Mouse (Mus musculus) limb, embryonic 12.5 days (tissue): Measurements from ENCODE around the gene Polr2a. TPM values are rescaled to one million over a fixed set of nuclear protein-coding genes. Genes with fewer than 3 reads are reported as not detected.
A peak's percentile ranks its signal among the peaks of the same experiment; 100 is the strongest.
"Not testable (repeated sequence)": the region's sequence is repeated elsewhere in the genome, so short reads cannot be mapped to it uniquely, and the experiment has no call there.

Experiments used
- ATAC-seq: fragments of 200-750 bp; cut with Nextera tagmentation; 2 replicates; pipeline ENCODE4 v1.8.0; 2017; ENCODE audit warnings: low read depth, moderate TSS enrichment; ENCODE audit not compliant: insufficient number of reproducible peaks, insufficient read depth, low FRiP score, low TSS enrichment
- H3K27ac ChIP-seq: fragments of 300-500 bp; sonication (generic); 2 replicates; pipeline ENCODE4 v1.5.1; 2016; ENCODE audit warnings: mild to moderate bottlenecking, moderate library complexity
- H3K27me3 ChIP-seq: fragments of 300-500 bp; sonication (generic); 2 replicates; pipeline ENCODE4 v1.6.1; 2016; ENCODE audit warnings: mild to moderate bottlenecking, moderate library complexity
- H3K36me3 ChIP-seq: fragments of 300-500 bp; sonication (generic); 2 replicates; pipeline ENCODE4 v1.6.1; 2016; ENCODE audit warnings: mild to moderate bottlenecking, moderate library complexity
- H3K4me1 ChIP-seq: fragments of 300-500 bp; sonication (generic); replicated peaks from 2 replicates; pipeline ENCODE4 v1.6.1; 2016
- H3K4me2 ChIP-seq: fragments of 300-500 bp; sonication (generic); 2 replicates; pipeline ENCODE4 v1.6.1; 2016; ENCODE audit warnings: mild to moderate bottlenecking, moderate library complexity
- H3K4me3 ChIP-seq: fragments of 300-500 bp; sonication (generic); replicated peaks from 2 replicates; pipeline ENCODE4 v1.5.1; 2016; ENCODE audit warnings: mild to moderate bottlenecking
- H3K9ac ChIP-seq: fragments of 300-500 bp; sonication (generic); replicated peaks from 2 replicates; pipeline ENCODE4 v1.6.1; 2016; ENCODE audit warnings: mild to moderate bottlenecking, moderate library complexity
- H3K9me3 ChIP-seq: fragments of 300-500 bp; sonication (generic); 2 replicates; pipeline ENCODE4 v1.6.1; 2016; ENCODE audit warnings: mild to moderate bottlenecking, moderate library complexity
- WGBS: fragments of 180-500 bp; shearing (Covaris S2); methylation state at CpG from one replicate; pipeline ENCODE4 v1.1.7; 2016; 5-methylcytosine and 5-hydroxymethylcytosine counted together
- polyA plus RNA-seq: library from polyadenylated mRNA; unstranded; fragments of >200 nt; fragmentation: Nextera tagmentation; extraction: Ambion mirVana; gene quantifications from 2 replicates; pipeline ENCODE4 v1.2.1, GENCODE M21; 2016

The Polr2a gene
- polyA plus RNA-seq, 1 experiment from 2014 or later, result 27.2 TPM

DNA sequence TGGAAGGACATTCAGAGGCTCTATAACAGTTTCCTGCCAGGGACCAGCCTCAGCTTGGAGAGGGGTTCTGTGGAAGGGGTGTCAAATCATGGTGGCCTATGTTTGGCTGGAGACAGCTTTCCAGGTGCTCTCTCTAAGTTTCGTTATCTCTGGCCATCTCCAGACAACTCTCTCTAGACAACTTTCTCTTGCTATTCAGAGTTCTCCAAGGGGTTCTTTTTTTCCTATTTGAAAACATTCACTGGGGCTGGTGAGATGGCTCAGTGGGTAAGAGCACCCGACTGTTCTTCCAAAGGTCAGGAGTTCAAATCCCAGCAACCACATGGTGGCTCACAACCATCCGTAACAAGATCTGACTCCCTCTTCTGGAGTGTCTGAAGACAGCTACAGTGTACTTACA is 55.1 kb downstream of the Polr2a start:
- not testable (repeated sequence) for ATAC-seq, H3K9ac ChIP-seq, H3K9me3 ChIP-seq, H3K36me3 ChIP-seq, H3K4me2 ChIP-seq, H3K4me1 ChIP-seq, H3K4me3 ChIP-seq, H3K27ac ChIP-seq, H3K27me3 ChIP-seq
- 83% methylated on average over 3 of the region's 3 CpGs for WGBS

DNA sequence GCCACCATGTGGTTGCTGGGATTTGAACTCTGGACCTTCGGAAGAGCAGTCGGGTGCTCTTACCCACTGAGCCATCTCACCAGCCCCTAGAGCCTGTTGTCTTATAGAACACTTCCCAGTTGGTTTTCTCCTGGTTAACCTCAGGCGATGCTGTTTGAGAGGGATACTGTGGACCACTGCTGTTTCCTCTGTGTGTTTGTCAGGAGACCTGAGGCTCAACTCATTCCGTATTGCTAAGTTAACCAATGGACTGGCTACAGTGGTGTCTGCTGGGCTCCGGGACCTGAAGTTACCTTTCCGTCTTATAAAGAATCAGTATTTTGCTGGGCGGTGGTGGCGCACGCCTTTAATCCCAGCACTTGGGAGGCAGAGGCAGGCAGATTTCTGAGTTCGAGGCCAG is 55.6 kb downstream of the Polr2a start:
- H3K9me3 ChIP-seq, H3K36me3 ChIP-seq, H3K4me3 ChIP-seq, H3K4me1 ChIP-seq, H3K27ac ChIP-seq, H3K9ac ChIP-seq, H3K27me3 ChIP-seq, H3K4me2 ChIP-seq, ATAC-seq: not testable (repeated sequence)
- 94% methylated on average over 10 of the region's 10 CpGs for WGBS

DNA sequence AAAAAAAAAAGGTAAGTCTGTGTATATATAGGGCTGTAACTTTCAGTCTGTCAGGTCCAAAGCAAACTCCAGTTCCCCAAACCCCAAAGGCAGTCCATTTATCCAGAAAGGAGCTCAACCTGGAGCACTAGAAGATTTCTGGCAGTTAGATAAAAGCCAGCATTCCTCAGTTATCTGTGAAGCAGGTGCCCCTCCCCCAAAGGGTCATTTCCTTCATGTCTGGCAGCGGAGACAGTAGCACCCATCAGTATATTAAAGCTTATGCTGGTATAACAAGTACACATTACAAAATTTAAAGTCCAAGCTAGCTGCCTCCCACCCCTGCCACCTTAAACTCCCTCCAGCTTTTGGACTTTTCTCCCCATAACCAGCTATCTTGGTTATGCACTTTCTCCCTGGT is 58.8 kb downstream of the Polr2a start:
- Histone ChIP-seq H3K27me3 (no peaks in the 10 kb centered on the region), H3K4me3 (no peak overlapping the region), H3K4me2 (no peak overlapping the region), H3K9me3 (no peaks in the 10 kb centered on the region), H3K36me3 (no peaks in the 10 kb centered on the region), H3K4me1 (peaks cover 12% of the 10 kb centered on the region), H3K27ac (no peak overlapping the region), H3K9ac (no peak overlapping the region)
- WGBS, result 61% methylated on average over 1 of the region's 1 CpGs
- ATAC-seq, result no peak

DNA sequence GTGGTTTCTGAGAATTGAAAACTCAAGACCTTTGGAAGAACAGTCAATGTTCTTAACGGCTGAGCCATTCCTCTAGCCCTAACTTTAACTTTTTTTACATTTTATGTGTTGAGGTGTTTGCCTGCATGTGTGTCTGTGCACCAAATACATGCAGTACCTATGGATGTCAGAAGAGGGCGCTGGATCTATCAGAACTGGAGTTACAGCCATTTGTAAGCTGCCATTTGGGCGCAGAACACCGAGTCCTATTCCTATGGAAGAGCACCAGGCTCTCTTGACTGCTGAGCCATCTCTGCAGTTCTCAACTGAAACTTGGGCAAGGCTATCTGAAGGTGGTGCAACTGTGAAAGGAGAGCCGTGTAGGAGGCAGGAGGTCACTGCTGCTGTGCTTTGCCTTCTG is 59.9 kb downstream of the Polr2a start:
- Histone ChIP-seq H3K4me1 (peaks cover 12% of the 10 kb centered on the region), H3K4me2 (no peak overlapping the region), H3K9ac (no peak overlapping the region), H3K36me3 (no peaks in the 10 kb centered on the region), H3K27me3 (no peaks in the 10 kb centered on the region), H3K4me3 (no peak overlapping the region), H3K27ac (no peak overlapping the region), H3K9me3 (no peaks in the 10 kb centered on the region)
- 68% methylated on average over 5 of the region's 5 CpGs for WGBS
- no peak for ATAC-seq

DNA sequence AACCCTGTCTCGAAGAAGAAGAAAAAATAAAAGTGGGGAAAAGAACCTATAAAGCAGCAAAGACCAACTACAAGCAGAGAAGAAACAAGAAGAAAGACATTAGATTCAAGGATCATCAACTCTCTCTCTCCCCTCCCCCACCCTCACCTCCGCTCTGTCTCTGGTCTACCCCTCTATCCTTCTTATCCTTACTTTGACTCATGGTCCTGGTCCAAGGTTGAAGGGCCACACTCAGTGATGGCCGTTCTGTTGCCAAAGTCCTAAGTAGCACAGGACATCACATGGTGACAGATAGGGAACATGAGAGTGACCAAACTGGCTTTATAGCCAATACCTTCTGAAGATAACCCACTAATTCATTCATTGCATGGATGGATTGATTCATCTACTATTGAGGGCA is 61.0 kb downstream of the Polr2a start:
- Histone ChIP-seq H3K4me1 (peaks cover 12% of the 10 kb centered on the region), H3K27ac (no peak overlapping the region), H3K4me3 (no peak overlapping the region), H3K9ac (no peak overlapping the region), H3K4me2 (no peak overlapping the region), H3K9me3 (no peaks in the 10 kb centered on the region), H3K36me3 (no peaks in the 10 kb centered on the region), H3K27me3 (no peaks in the 10 kb centered on the region)
- 91% methylated on average over 3 of the region's 3 CpGs for WGBS
- ATAC-seq, result no peak

DNA sequence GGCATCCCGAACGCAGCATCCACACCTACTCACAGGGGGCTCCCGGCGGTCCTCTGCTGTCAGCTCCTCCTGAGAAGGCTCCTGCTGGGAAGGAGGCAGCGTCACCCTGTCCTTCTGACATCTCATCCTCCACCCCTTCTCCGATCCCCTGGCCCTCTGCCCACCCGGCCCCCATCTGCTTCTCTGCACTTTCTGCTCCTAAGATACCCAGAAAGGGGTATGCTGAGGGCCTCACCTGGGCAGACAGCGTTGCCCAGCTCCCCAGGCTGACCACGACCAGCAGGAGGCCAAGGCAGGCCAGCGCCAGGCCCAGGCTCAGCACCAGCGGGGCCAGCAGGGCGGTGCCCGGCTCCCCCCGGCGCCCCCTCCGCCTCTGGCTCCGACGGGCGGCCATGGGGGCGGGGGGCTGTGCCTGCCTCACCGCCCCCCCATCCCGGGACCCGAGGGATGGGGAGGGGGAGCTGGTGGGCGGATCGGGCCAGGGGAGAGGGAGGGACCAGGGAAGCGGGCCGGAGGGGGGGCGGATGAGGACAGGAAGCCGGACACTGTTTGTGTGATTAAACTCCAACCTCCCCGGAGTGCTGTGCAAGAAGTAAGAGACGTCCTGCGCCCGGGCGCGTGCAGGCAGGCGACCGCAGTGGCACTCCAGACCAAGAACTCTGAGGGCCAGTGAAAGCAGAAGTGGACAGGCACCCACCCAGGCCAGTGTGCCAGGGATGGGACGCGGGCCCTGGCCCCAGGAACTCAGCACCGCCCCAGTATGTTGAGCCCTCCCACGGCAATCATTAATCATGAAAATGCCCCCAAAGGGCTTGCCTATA is 62.9 kb downstream of the Polr2a start, which contains the start of the genes Tnfsf12 and Tnfsfm13:
Tnfsf12 (minus strand) TSS at position 489 of the 821 bp plus-strand sequence.
Tnfsfm13 (minus strand) TSS at position 738 of the 821 bp plus-strand sequence.
- Histone ChIP-seq H3K27me3 (no peaks in the 10 kb centered on the region), H3K4me2 (peak within 1 kb of the TSS; percentile 92), H3K9me3 (no peaks in the 10 kb centered on the region), H3K36me3 (no peaks in the 10 kb centered on the region), H3K27ac (peak within 1 kb of the TSS; percentile 86), H3K9ac (peak within 1 kb of the TSS; percentile 82), H3K4me1 (peaks cover 12% of the 10 kb centered on the region), H3K4me3 (peak within 1 kb of the TSS; percentile 59)
- 0 out of 2 replicates have a peak, but pooled peaks have one; percentile 61 for ATAC-seq
- 2% methylated on average over 37 of the region's 41 CpGs for WGBS

DNA sequence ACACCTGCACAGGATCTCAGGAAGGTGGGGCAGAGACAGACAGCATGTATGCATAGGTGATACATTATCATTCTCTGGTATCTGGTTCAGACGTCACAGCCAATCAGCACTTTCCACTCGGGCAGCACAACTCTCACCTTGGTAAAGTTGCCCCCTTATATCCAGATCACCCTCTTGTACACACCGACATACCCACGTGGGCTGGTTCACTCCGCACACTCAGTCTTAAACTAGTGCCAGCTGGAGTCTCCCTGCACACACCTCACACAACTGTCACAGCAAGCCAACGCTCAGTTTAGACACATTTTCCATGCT is 63.4 kb downstream of the Polr2a start:
- Histone ChIP-seq H3K4me1 (peaks cover 12% of the 10 kb centered on the region), H3K27me3 (no peaks in the 10 kb centered on the region), H3K27ac (peak overlapping the region; percentile 86; the same call in 1 of the 2 replicates), H3K9me3 (no peaks in the 10 kb centered on the region), H3K36me3 (no peaks in the 10 kb centered on the region), H3K4me2 (peak overlapping the region; percentile 92), H3K4me3 (peak overlapping the region; percentile 59), H3K9ac (peak overlapping the region; percentile 82)
- 0 out of 2 replicates have a peak, but pooled peaks have one; percentile 53 for ATAC-seq
- WGBS, result 23% methylated on average over 6 of the region's 6 CpGs

DNA sequence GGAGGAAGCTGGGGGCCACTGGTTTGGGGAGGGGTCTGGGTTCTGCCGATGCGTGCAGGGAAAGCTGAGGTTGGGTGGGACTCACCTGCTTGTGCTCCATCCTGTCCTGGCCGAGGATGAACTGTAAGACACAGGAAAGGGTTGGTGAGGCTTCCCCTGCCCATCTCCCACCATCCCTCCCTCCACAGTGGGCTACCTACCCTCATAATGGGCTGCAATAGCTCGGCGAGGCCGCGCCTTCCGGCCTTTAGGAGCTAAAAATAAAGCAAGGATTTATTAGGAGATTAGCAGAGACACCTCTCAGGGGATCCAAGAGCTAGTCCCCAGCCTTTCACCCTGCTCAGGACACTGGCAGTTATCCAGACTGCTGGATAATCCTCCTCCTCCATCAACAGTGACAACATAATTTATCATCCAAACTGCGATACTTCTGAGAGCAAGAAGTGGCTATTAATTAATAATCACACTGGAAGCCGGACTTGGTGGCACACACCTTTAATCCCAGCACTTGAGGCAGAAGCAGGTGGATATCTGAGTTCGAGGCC is 64.9 kb downstream of the Polr2a start:
- no peak overlapping the region for H3K27ac ChIP-seq
- no peak for ATAC-seq
- H3K36me3 ChIP-seq, result no peaks in the 10 kb centered on the region
- H3K27me3 ChIP-seq, result no peaks in the 10 kb centered on the region
- no peak overlapping the region for H3K9ac ChIP-seq
- 59% methylated on average over 11 of the region's 11 CpGs for WGBS
- no peaks in the 10 kb centered on the region for H3K9me3 ChIP-seq
- H3K4me1 ChIP-seq, result peaks cover 12% of the 10 kb centered on the region
- H3K4me3 ChIP-seq, result no peak overlapping the region
- H3K4me2 ChIP-seq, result no peak overlapping the region

DNA sequence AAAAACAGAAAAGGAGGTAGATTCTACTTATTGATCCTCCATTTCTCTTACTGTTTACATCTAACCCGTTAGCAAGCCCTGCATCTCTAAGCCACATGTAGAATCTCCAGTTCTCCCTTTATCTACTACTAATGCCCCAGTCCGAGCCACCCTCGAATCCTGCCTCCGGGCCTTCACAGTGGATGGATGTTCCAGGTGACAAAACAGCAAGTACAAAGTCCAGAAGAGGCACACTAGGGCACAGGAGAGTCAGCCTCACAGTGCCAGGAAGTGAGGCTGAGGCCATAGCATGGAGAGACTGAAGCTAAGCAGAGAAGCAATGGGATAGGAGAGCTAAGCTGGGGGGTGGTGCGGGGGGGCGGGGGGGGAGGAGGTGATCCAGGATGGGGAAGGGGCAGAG is 65.6 kb downstream of the Polr2a start:
- Histone ChIP-seq H3K36me3 (no peaks in the 10 kb centered on the region), H3K4me3 (no peak overlapping the region), H3K27me3 (no peaks in the 10 kb centered on the region), H3K27ac (no peak overlapping the region), H3K4me2 (no peak overlapping the region), H3K9ac (no peak overlapping the region), H3K4me1 (peaks cover 12% of the 10 kb centered on the region), H3K9me3 (no peaks in the 10 kb centered on the region)
- 92% methylated on average over 6 of the region's 6 CpGs for WGBS
- no peak for ATAC-seq

DNA sequence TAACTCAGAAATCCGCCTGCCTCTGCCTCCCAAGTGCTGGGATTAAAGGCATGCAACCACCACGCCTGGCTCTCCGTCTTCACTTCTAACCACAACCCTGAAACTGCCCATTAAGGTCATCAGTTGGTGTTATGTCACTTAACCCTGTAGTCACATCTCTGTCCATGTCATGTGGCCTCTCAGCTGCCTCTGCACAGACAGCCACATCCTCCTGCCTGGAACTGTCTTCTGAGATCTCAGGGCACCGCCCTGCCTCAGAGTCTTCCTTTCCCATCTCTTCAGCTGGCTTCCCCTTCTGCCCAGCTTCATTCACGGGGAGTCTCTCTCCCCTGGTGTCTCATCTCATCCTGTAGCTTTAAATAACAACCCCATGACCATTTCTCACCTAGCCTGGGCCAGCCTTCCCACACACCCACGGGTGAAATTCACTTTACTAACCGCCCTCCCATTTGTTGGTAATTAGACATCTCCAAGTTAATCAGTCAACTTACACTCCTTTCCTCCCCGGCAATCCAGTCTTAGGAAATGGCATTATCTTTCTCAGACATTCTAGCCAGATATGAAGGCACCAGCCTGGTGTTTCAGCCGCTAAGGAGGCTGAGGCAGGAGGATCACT is 66.1 kb downstream of the Polr2a start:
- H3K27me3 ChIP-seq, result no peaks in the 10 kb centered on the region
- 64% methylated on average over 9 of the region's 9 CpGs for WGBS
- H3K36me3 ChIP-seq, result no peaks in the 10 kb centered on the region
- H3K4me1 ChIP-seq, result peaks cover 12% of the 10 kb centered on the region
- no peak overlapping the region for H3K9ac ChIP-seq
- no peak overlapping the region for H3K4me3 ChIP-seq
- no peak overlapping the region for H3K4me2 ChIP-seq
- no peak overlapping the region for H3K27ac ChIP-seq
- ATAC-seq, result no peak
- H3K9me3 ChIP-seq, result no peaks in the 10 kb centered on the region

DNA sequence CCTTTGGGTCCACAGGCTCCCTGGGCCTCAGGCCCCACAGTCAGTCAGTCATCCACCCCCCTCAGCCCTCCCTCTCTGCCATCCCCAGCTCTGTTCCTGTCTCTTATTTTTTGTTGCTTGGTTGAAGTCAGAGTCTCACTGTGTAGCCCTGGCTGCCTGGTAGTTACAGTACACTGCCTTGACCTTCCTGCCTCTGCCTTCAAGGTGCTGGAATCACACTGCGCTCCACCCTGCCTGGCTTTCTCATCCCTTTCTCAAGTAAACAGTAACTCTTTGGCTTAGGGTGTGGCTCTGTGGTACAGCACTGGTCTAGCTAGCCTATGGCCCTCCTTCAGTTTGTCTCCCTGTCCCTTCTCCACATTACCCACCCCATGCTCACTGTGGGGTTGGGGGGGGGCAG is 68.5 kb downstream of the Polr2a start:
- WGBS, result 91% methylated on average over 1 of the region's 1 CpGs
- peaks cover 8% of the 10 kb centered on the region; the same call in 1 of the 2 replicates for H3K4me1 ChIP-seq
- no peak overlapping the region for H3K4me3 ChIP-seq
- no peak for ATAC-seq
- no peaks in the 10 kb centered on the region for H3K36me3 ChIP-seq
- no peak overlapping the region for H3K4me2 ChIP-seq
- H3K27ac ChIP-seq, result no peak overlapping the region
- H3K9me3 ChIP-seq, result no peaks in the 10 kb centered on the region
- H3K9ac ChIP-seq, result no peak overlapping the region
- H3K27me3 ChIP-seq, result no peaks in the 10 kb centered on the region
